Mouse (Mus musculus) thymus, postnatal 14 days (tissue): ENCODE data around the gene Zfp664.
A peak's percentile ranks its signal among the peaks of the same experiment; 100 is the strongest.

Experiments used
- DNase-seq: peaks from one replicate; pipeline ENCODE4 v3.0.0; 2021

The Zfp664 gene

GRCm38 (mm10) chr5:124930055-124930439 is 67.6 kb downstream of the Zfp664 start:
- DNase-seq, result peak; percentile 59

GRCm38 (mm10) chr5:124930603-124931002 is 68.1 kb downstream of the Zfp664 start:
- DNase-seq, result no peak

- no peak for DNase-seq
Observed at GRCm38 (mm10) chr5:124931076-124931475, 68.6 kb downstream of the Zfp664 start.

- no peak for DNase-seq
Observed at GRCm38 (mm10) chr5:124934558-124934957, 72.1 kb downstream of the Zfp664 start.

- peak; percentile 50 for DNase-seq
Observed at GRCm38 (mm10) chr5:124943181-124943792, 80.8 kb downstream of the Zfp664 start.

GRCm38 (mm10) chr5:124943793-124944383 is 81.4 kb downstream of the Zfp664 start:
- peak; percentile 77 for DNase-seq

GRCm38 (mm10) chr5:124944384-124944783 is 81.9 kb downstream of the Zfp664 start:
- DNase-seq, result no peak

- no peak for DNase-seq
Observed at GRCm38 (mm10) chr5:124945046-124945445, 82.6 kb downstream of the Zfp664 start.

- no peak for DNase-seq
Observed at GRCm38 (mm10) chr5:124950623-124951278, 88.3 kb downstream of the Zfp664 start.

- no peak for DNase-seq
Observed at GRCm38 (mm10) chr5:124951333-124951732, 88.8 kb downstream of the Zfp664 start.
